Comparison of ENCODE assay signal across 39 mouse cellular contexts in the genomic region with DNA sequence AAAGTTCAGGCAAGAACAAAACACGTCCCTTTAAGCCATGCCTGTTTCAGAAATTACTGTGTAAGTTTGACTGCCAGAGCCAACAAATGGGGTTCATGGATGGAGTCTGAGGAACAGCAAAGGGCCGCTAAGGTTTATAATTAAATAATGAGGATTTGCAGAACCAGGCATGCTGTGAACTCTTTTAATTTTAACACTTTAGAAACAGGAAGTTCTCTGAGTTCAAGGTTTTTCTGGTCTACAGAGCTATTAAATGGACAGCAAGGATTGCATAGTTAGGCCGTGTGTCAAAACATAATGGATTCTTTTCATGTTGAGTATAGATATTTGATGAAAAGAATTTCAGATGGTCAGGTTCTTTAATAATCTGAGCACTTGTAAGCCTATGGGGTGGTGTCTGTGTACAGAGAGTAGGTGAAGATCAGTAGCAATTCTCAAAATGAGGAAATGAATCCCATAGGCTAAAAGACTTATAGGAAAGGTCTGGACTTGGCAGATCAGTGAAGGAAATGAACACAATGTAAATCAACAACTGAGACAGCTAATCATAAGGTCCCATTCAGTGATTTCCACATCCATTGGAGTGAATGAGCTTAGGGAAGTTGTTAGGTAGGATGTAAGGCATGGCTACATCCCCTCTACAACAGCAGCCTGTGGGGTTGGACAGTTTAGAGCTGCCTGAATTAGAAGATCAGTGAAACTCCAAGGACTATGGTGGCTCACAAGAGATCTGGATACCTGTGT. TPM values are rescaled to one million over a fixed set of nuclear protein-coding genes. Genes with fewer than 3 reads are reported as not detected.
"Had no signal": no experiment of that assay in that cellular context is flagged by ENCODE, and none has a peak within 500 bp of the region (broad histone marks: within the 10 kb centered on the region; RNA-seq: fewer than 3 reads in every experiment).

No protein-coding gene starts in this region.

RNA-seq across cellular contexts. Expression of gene Gm21761, which starts 4.3 kb away (rescaled TPM):
- total RNA-seq: left cerebral cortex, adult 2 months; left cerebral cortex, adult 8-10 months; left cerebral cortex, postnatal 10 days; left cerebral cortex, postnatal 14 days; left cerebral cortex, postnatal 25 days; left cerebral cortex, postnatal 36 days; left cerebral cortex, postnatal 4 days; liver, adult 2 months; megakaryocyte-erythroid progenitor cell, adult 5-6 weeks; midbrain, postnatal 0 days; monocyte, adult 5-6 weeks had no signal
- polyA plus RNA-seq: limb, embryonic 10.5 days; limb, embryonic 11.5 days; limb, embryonic 12.5 days; limb, embryonic 13.5 days; limb, embryonic 14.5 days; limb, embryonic 15.5 days; liver, adult 2 months; liver, embryonic 11.5 days; liver, embryonic 12.5 days; liver, embryonic 13.5 days; liver, embryonic 14.5 days; liver, embryonic 15.5 days; liver, embryonic 16.5 days; liver, postnatal 0 days; lung, adult 2 months; lung, embryonic 14.5 days; lung, embryonic 15.5 days; lung, embryonic 16.5 days; macrophage; midbrain, embryonic 10.5 days; midbrain, embryonic 11.5 days; midbrain, embryonic 12.5 days; midbrain, embryonic 13.5 days; midbrain, embryonic 14.5 days; midbrain, embryonic 15.5 days; midbrain, embryonic 16.5 days; midbrain, postnatal 0 days; myocyte; neural tube, embryonic 11.5 days; neural tube, embryonic 12.5 days had no signal

RNA-seq across cellular contexts. Expression of gene B020031M17Rik, which starts 25.8 kb away (rescaled TPM):
- total RNA-seq: left cerebral cortex, adult 2 months; left cerebral cortex, adult 8-10 months; left cerebral cortex, postnatal 10 days; left cerebral cortex, postnatal 14 days; left cerebral cortex, postnatal 25 days; left cerebral cortex, postnatal 36 days; left cerebral cortex, postnatal 4 days; liver, adult 2 months; megakaryocyte-erythroid progenitor cell, adult 5-6 weeks; midbrain, postnatal 0 days; monocyte, adult 5-6 weeks had no signal
- polyA plus RNA-seq: limb, embryonic 10.5 days; limb, embryonic 11.5 days; limb, embryonic 12.5 days; limb, embryonic 13.5 days; limb, embryonic 14.5 days; limb, embryonic 15.5 days; liver, adult 2 months; liver, embryonic 11.5 days; liver, embryonic 12.5 days; liver, embryonic 13.5 days; liver, embryonic 14.5 days; liver, embryonic 15.5 days; liver, embryonic 16.5 days; liver, postnatal 0 days; lung, adult 2 months; lung, embryonic 14.5 days; lung, embryonic 15.5 days; lung, embryonic 16.5 days; macrophage; midbrain, embryonic 10.5 days; midbrain, embryonic 11.5 days; midbrain, embryonic 12.5 days; midbrain, embryonic 13.5 days; midbrain, embryonic 14.5 days; midbrain, embryonic 15.5 days; midbrain, embryonic 16.5 days; midbrain, postnatal 0 days; myocyte; neural tube, embryonic 11.5 days; neural tube, embryonic 12.5 days had no signal

RNA-seq across cellular contexts. Expression of gene Tcstv1, which starts 30.2 kb away (rescaled TPM):
- total RNA-seq: left cerebral cortex, adult 2 months; left cerebral cortex, adult 8-10 months; left cerebral cortex, postnatal 10 days; left cerebral cortex, postnatal 14 days; left cerebral cortex, postnatal 25 days; left cerebral cortex, postnatal 36 days; left cerebral cortex, postnatal 4 days; liver, adult 2 months; megakaryocyte-erythroid progenitor cell, adult 5-6 weeks; midbrain, postnatal 0 days; monocyte, adult 5-6 weeks had no signal
- polyA plus RNA-seq: limb, embryonic 10.5 days; limb, embryonic 11.5 days; limb, embryonic 12.5 days; limb, embryonic 13.5 days; limb, embryonic 14.5 days; limb, embryonic 15.5 days; liver, adult 2 months; liver, embryonic 11.5 days; liver, embryonic 12.5 days; liver, embryonic 13.5 days; liver, embryonic 14.5 days; liver, embryonic 15.5 days; liver, embryonic 16.5 days; liver, postnatal 0 days; lung, adult 2 months; lung, embryonic 14.5 days; lung, embryonic 15.5 days; lung, embryonic 16.5 days; macrophage; midbrain, embryonic 10.5 days; midbrain, embryonic 11.5 days; midbrain, embryonic 12.5 days; midbrain, embryonic 13.5 days; midbrain, embryonic 14.5 days; midbrain, embryonic 15.5 days; midbrain, embryonic 16.5 days; midbrain, postnatal 0 days; myocyte; neural tube, embryonic 11.5 days; neural tube, embryonic 12.5 days had no signal
